Mouse (Mus musculus): ENCODE measurements around the gene Gimap7. TPM values are rescaled to one million over a fixed set of nuclear protein-coding genes. Genes with fewer than 3 reads are reported as not detected.

The Gimap7 gene
- polyA plus RNA-seq, 1 experiment from 2014 or later: 0.30 TPM

- H3K4me2 ChIP-seq (replicated peaks): peak within 1 kb of the TSS; percentile 24
- peaks cover 10% of the 10 kb centered on the region for H3K27me3 ChIP-seq (replicated peaks)
- H3K4me1 ChIP-seq (replicated peaks): peaks cover 19% of the 10 kb centered on the region
- 0 out of 2 replicates have a peak within 1 kb of the TSS, but pooled peaks have one; percentile 6 for H3K4me3 ChIP-seq (replicated peaks)
- H3K27ac ChIP-seq: peak within 1 kb of the TSS; percentile 64
- no peaks in the 10 kb centered on the region for H3K36me3 ChIP-seq
- ATAC-seq: no peak
- H3K9ac ChIP-seq: no peak within 1 kb of the TSS
- 43% methylated on average over 16 of the region's 16 CpGs for WGBS
- no peaks in the 10 kb centered on the region for H3K9me3 ChIP-seq
Observed at GRCm38 (mm10) chr6:48745959-48746889, 27.8 kb downstream of the Gimap7 start, which contains the start of gene Gimap5. Gimap5 (plus strand) TSS chr6:48746197.

GRCm38 (mm10) chr6:48747091-48747966 lies 28.9 kb downstream of the Gimap7 start:
- WGBS: 34% methylated on average over 7 of the region's 7 CpGs
- Histone ChIP-seq H3K4me3 (replicated peaks) (no peak overlapping the region), H3K36me3 (no peaks in the 10 kb centered on the region), H3K4me2 (replicated peaks) (peak overlapping the region; percentile 24), H3K27ac (0 out of 2 replicates have a peak overlapping the region, but pooled peaks have one; percentile 32), H3K27me3 (replicated peaks) (peaks cover 7% of the 10 kb centered on the region), H3K9ac (no peak overlapping the region), H3K4me1 (replicated peaks) (peaks cover 13% of the 10 kb centered on the region), H3K9me3 (no peaks in the 10 kb centered on the region)
- no peak for ATAC-seq

DNA sequence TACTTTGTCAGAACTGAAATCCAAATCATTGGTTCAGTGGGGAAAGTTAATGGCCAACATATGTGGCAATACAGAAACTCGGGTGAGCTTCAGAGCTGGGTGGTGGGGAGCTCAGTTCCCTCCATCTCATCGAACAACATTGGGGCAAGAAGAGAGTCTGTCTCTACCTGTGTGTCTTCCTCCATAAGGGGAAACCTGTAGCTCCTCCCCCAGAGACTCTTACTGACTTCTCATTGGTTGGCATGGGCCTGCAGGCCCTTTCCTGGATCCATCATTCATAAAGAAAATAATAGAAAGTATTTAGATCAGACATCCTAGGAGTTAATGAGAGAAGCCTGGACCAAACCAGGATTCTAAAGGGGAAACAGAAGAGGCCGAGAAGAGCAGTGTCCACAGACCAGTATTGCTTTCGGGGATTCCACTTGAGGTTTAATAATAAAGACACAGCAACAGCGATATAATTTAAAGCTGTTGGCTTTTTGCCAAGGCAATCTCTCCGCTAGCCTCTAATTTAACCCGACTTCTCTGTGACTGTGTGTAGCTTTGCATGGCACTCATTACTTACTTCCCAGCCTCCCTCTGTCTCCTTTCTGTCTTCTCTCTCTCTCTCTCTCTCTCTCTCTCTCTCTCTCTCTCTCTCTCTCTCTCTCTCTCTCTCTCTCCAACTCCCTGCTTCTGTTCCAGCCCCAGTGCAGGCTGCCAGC lies 45.3 kb downstream of the Gimap7 start:
- no peak for ATAC-seq
- Histone ChIP-seq H3K27ac (no peak overlapping the region), H3K9ac (no peak overlapping the region), H3K27me3 (replicated peaks) (no peaks in the 10 kb centered on the region), H3K36me3 (no peaks in the 10 kb centered on the region), H3K4me3 (replicated peaks) (no peak overlapping the region), H3K4me2 (replicated peaks) (no peak overlapping the region), H3K4me1 (replicated peaks) (peaks cover 8% of the 10 kb centered on the region), H3K9me3 (no peaks in the 10 kb centered on the region)
- 54% methylated on average over 7 of the region's 7 CpGs for WGBS

GRCm38 (mm10) chr6:48764496-48764895 lies 46.1 kb downstream of the Gimap7 start:
- no peaks in the 10 kb centered on the region for H3K9me3 ChIP-seq
- ATAC-seq: no peak
- peaks cover 8% of the 10 kb centered on the region for H3K4me1 ChIP-seq (replicated peaks)
- no peak overlapping the region for H3K4me3 ChIP-seq (replicated peaks)
- H3K9ac ChIP-seq: no peak overlapping the region
- H3K36me3 ChIP-seq: no peaks in the 10 kb centered on the region
- H3K4me2 ChIP-seq (replicated peaks): no peak overlapping the region
- no peaks in the 10 kb centered on the region for H3K27me3 ChIP-seq (replicated peaks)
- H3K27ac ChIP-seq: no peak overlapping the region
- WGBS: 92% methylated on average over 10 of the region's 10 CpGs

DNA sequence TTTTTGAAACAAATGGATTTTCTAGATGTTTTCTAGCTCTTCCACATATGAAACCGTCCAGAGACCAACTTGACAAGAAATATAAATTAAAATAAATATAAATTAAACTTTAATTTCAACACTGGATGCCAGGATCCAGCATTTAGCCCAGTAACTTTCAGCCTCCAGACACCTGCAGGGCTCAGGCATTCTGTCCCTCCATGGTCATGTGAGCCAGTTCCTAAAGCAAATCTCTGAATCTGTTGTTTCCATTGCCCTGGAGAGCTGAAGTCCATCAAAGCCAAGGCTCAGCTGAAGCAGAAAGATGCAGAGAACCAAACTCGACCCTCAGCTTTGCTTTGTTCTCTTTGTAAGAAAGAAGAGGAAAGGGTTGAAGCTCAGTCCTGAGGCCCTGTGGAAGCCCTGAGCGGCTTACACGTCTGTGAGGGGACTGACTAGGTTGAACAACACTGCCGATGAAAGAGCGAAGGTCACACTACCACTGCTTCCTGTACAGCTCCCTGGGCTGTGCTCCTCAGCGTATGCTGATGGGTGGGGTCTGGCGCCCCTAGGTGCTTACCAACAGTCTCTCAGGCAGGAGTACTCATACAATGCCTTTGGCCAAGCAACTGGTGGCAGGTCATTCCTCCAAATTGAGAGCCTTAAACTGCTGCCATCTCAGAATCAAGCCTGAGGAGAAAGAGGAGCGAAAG lies 49.9 kb downstream of the Gimap7 start:
- H3K9me3 ChIP-seq: no peaks in the 10 kb centered on the region
- no peaks in the 10 kb centered on the region for H3K27me3 ChIP-seq (replicated peaks)
- 65% methylated on average over 9 of the region's 9 CpGs for WGBS
- peaks cover 8% of the 10 kb centered on the region for H3K4me1 ChIP-seq (replicated peaks)
- H3K4me2 ChIP-seq (replicated peaks): 0 out of 2 replicates have a peak overlapping the region, but pooled peaks have one; percentile 9
- H3K36me3 ChIP-seq: no peaks in the 10 kb centered on the region
- peak overlapping the region; percentile 51 for H3K27ac ChIP-seq
- ATAC-seq: peak; percentile 89
- H3K9ac ChIP-seq: no peak overlapping the region
- no peak overlapping the region for H3K4me3 ChIP-seq (replicated peaks)

GRCm38 (mm10) chr6:48768933-48769332 lies 50.5 kb downstream of the Gimap7 start:
- H3K4me1 ChIP-seq (replicated peaks): peaks cover 5% of the 10 kb centered on the region
- H3K4me3 ChIP-seq (replicated peaks): no peak overlapping the region
- no peak overlapping the region for H3K9ac ChIP-seq
- 0 out of 2 replicates have a peak, but pooled peaks have one; percentile 41 for ATAC-seq
- WGBS: 79% methylated on average over 3 of the region's 3 CpGs
- H3K9me3 ChIP-seq: no peaks in the 10 kb centered on the region
- no peaks in the 10 kb centered on the region for H3K27me3 ChIP-seq (replicated peaks)
- H3K4me2 ChIP-seq (replicated peaks): no peak overlapping the region
- H3K27ac ChIP-seq: 0 out of 2 replicates have a peak overlapping the region, but pooled peaks have one; percentile 51
- H3K36me3 ChIP-seq: no peaks in the 10 kb centered on the region

DNA sequence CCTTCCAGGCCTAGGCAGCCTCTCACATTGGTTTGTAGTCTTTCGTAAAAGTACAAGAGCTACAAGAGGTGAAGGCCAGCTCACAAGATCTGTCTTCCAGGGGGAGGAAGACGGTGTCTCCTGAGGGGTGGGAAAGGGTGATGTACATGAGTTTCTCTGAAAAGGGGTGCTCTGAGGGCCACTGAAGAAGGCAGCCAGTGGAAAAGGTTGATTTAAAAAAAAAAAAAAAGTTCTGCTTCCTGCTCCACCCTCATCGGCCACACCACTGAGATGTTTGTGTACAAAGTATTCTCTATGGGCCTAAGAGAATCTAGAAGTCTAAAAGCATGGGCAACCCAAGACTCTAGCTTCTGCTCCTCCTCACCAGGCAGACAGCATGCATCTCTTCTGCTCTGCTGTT lies 52.3 kb downstream of the Gimap7 start, which contains the start of gene Gimap3:
Gene Gimap3, minus strand, starts transcription at position 156 of the 400 bp plus-strand sequence.
- 83% methylated on average over 3 of the region's 3 CpGs for WGBS
- Histone ChIP-seq H3K4me3 (replicated peaks) (no peak within 1 kb of the TSS), H3K36me3 (no peaks in the 10 kb centered on the region), H3K4me2 (replicated peaks) (no peak within 1 kb of the TSS), H3K27me3 (replicated peaks) (no peaks in the 10 kb centered on the region), H3K4me1 (replicated peaks) (peaks cover 5% of the 10 kb centered on the region), H3K9me3 (no peaks in the 10 kb centered on the region), H3K9ac (no peak within 1 kb of the TSS), H3K27ac (no peak within 1 kb of the TSS)
- ATAC-seq: no peak

DNA sequence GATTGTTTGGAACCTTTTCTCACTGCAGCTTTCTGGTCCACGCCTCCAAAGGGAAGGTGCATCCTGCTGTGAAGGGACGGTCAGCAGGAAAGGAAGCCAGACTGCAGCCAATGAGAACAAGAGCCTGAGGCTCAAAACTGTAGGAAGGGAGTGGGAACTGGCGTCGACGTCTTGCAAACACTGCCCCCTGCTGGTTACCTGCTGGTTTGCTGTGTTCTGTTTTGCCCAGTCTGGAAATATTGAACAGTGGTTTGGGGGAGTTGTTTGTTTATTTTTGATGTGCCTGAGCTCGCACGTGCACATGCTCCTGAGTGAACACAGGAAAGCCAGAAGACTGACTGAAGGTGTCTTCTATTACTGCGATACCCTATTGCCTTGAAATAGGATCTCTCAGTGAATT lies 53.6 kb downstream of the Gimap7 start:
- no peaks in the 10 kb centered on the region for H3K36me3 ChIP-seq
- H3K4me1 ChIP-seq (replicated peaks): peaks cover 5% of the 10 kb centered on the region
- no peak overlapping the region for H3K4me2 ChIP-seq (replicated peaks)
- WGBS: 8% methylated on average over 8 of the region's 8 CpGs
- no peak overlapping the region for H3K27ac ChIP-seq
- no peak overlapping the region for H3K9ac ChIP-seq
- no peaks in the 10 kb centered on the region for H3K9me3 ChIP-seq
- no peak overlapping the region for H3K4me3 ChIP-seq (replicated peaks)
- H3K27me3 ChIP-seq (replicated peaks): no peaks in the 10 kb centered on the region
- ATAC-seq: peak; percentile 62; the same call in 1 of the 2 replicates

Other genes starting within 250 kb of the Gimap7 start
- gene Atp6v0e2, start 181.0 kb upstream of the Gimap7 start, polyA plus RNA-seq (2015; fragmentation: Nextera tagmentation; extraction: Ambion mirVana): 23.3 and 25.0 TPM in 2 replicates
- gene Lrrc61, start 163.8 kb upstream of the Gimap7 start, polyA plus RNA-seq (2015; fragmentation: Nextera tagmentation; extraction: Ambion mirVana): 8.1 and 9.5 TPM in 2 replicates
- 87.2 and 87.9 TPM in 2 replicates for gene Rarres2, start 145.8 kb upstream of the Gimap7 start, polyA plus RNA-seq (2015; fragmentation: Nextera tagmentation; extraction: Ambion mirVana)
- gene Gm45021, start 129.0 kb upstream of the Gimap7 start, polyA plus RNA-seq (2015; fragmentation: Nextera tagmentation; extraction: Ambion mirVana): not detected in 2 replicates
- gene Repin1, start 124.7 kb upstream of the Gimap7 start, polyA plus RNA-seq (2015; fragmentation: Nextera tagmentation; extraction: Ambion mirVana): 23.6 and 24.9 TPM in 2 replicates
- gene Gm44965, start 124.7 kb upstream of the Gimap7 start, polyA plus RNA-seq (2015; fragmentation: Nextera tagmentation; extraction: Ambion mirVana): not detected in 2 replicates
- gene Zfp775, start 116.6 kb upstream of the Gimap7 start, polyA plus RNA-seq (2015; fragmentation: Nextera tagmentation; extraction: Ambion mirVana): 5.1 and 5.8 TPM in 2 replicates
- 0.89 and 1.2 TPM in 2 replicates for gene AI854703, start 91.9 kb upstream of the Gimap7 start, polyA plus RNA-seq (2015; fragmentation: Nextera tagmentation; extraction: Ambion mirVana)
- gene Gimap8, start 71.4 kb upstream of the Gimap7 start, polyA plus RNA-seq (2015; fragmentation: Nextera tagmentation; extraction: Ambion mirVana): 1.7 and 2.3 TPM in 2 replicates
- 16.9 and 18.0 TPM in 2 replicates for gene Gimap9, start 42.5 kb upstream of the Gimap7 start, polyA plus RNA-seq (2015; fragmentation: Nextera tagmentation; extraction: Ambion mirVana)
- gene Gimap4, start 34.1 kb upstream of the Gimap7 start, polyA plus RNA-seq (2015; fragmentation: Nextera tagmentation; extraction: Ambion mirVana): 20.7 and 22.8 TPM in 2 replicates
- gene Gimap6, start 10.4 kb upstream of the Gimap7 start, polyA plus RNA-seq (2015; fragmentation: Nextera tagmentation; extraction: Ambion mirVana): 20.4 and 21.1 TPM in 2 replicates
- gene Gm28053, start within 50 bp of the Gimap7 start, polyA plus RNA-seq (2015; fragmentation: Nextera tagmentation; extraction: Ambion mirVana): 5.6 and 5.7 TPM in 2 replicates
- 31.0 and 34.9 TPM in 2 replicates for gene Gimap1, start 20.4 kb downstream of the Gimap7 start, polyA plus RNA-seq (2015; fragmentation: Nextera tagmentation; extraction: Ambion mirVana)
- gene Gimap5, start 27.6 kb downstream of the Gimap7 start, polyA plus RNA-seq (2015; fragmentation: Nextera tagmentation; extraction: Ambion mirVana): 10.5 and 10.9 TPM in 2 replicates
- gene Gimap3, start 52.2 kb downstream of the Gimap7 start, polyA plus RNA-seq (2015; fragmentation: Nextera tagmentation; extraction: Ambion mirVana): 0.15 and 0.20 TPM in 2 replicates
- gene Tmem176a, start 122.3 kb downstream of the Gimap7 start, polyA plus RNA-seq (2015; fragmentation: Nextera tagmentation; extraction: Ambion mirVana): 140 and 159 TPM in 2 replicates
- gene Tmem176b, start 122.9 kb downstream of the Gimap7 start, polyA plus RNA-seq (2015; fragmentation: Nextera tagmentation; extraction: Ambion mirVana): 341 and 366 TPM in 2 replicates
- gene Aoc1, start 154.3 kb downstream of the Gimap7 start, polyA plus RNA-seq (2015; fragmentation: Nextera tagmentation; extraction: Ambion mirVana): 21.4 and 28.0 TPM in 2 replicates
- not detected in 2 replicates for gene 1600015I10Rik, start 211.3 kb downstream of the Gimap7 start, polyA plus RNA-seq (2015; fragmentation: Nextera tagmentation; extraction: Ambion mirVana)